15 mouse cellular contexts compared by ENCODE assay signal in genomic region chr11:43349564-43349963, GRCm38 (mm10).
DNase-seq lines count a peak whose midpoint lies in the region; ATAC-seq lines count a peak whose summit lies in the region.
"Had no signal": no experiment of that assay in that cellular context is flagged by ENCODE, and none has a peak within 500 bp of the region (broad histone marks: within the 10 kb centered on the region; RNA-seq: fewer than 3 reads in every experiment).

No protein-coding gene starts in this region.

- H3K9ac ChIP-seq in hindbrain, embryonic 16.5 days (ENCODE audit: low read depth, low read length): no peak overlapping the region
- no peak overlapping the region for H3K9ac ChIP-seq in neural tube, embryonic 15.5 days (replicated peaks)
- H3K9ac ChIP-seq: heart, embryonic 15.5 days; limb, embryonic 15.5 days had no signal

- no peaks in the 10 kb centered on the region for H3K9me3 ChIP-seq in hindbrain, embryonic 16.5 days (ENCODE audit: control insufficient read depth, low read length)
- no peaks in the 10 kb centered on the region for H3K9me3 ChIP-seq in hindbrain, embryonic 10.5 days
- no peaks in the 10 kb centered on the region for H3K9me3 ChIP-seq in neural tube, embryonic 15.5 days (replicated peaks)
- H3K9me3 ChIP-seq: G1E; heart, embryonic 15.5 days; limb, embryonic 15.5 days had no signal

- 57% methylated on average over 7 of the region's 7 CpGs for WGBS in hindbrain, embryonic 16.5 days
- WGBS in hindbrain, embryonic 10.5 days: 54% methylated on average over 7 of the region's 7 CpGs
- 60% methylated on average over 7 of the region's 7 CpGs for WGBS in neural tube, embryonic 15.5 days

- no peak for DNase-seq in hindbrain, embryonic 10.5 days (ENCODE audit: low spot score)
- DNase-seq in urinary bladder, postnatal 25 days (ENCODE audit: low spot score): peak; percentile 16
- no peak for DNase-seq in urinary bladder, postnatal 4 days (ENCODE audit: low spot score in 2 of 2)
- peak; percentile 12 for DNase-seq in heart, postnatal 4 days
- DNase-seq in retina, embryonic 14.5 days (ENCODE audit: low spot score): no peak
- DNase-seq: cerebellum, adult 11-12 months; retina, postnatal 1 day had no signal

- H3K27ac ChIP-seq in hindbrain, embryonic 16.5 days (ENCODE audit: low read depth, low read length): no peak overlapping the region
- no peak overlapping the region for H3K27ac ChIP-seq in hindbrain, embryonic 10.5 days
- H3K27ac ChIP-seq in neural tube, embryonic 15.5 days (replicated peaks): no peak overlapping the region
- H3K27ac ChIP-seq: heart, embryonic 15.5 days; limb, embryonic 15.5 days; stomach, postnatal 0 days had no signal

- H3K4me3 ChIP-seq in hindbrain, embryonic 16.5 days (ENCODE audit: low read length): no peak overlapping the region
- H3K4me3 ChIP-seq in hindbrain, embryonic 10.5 days: no peak overlapping the region
- H3K4me3 ChIP-seq in neural tube, embryonic 15.5 days (replicated peaks): no peak overlapping the region
- H3K4me3 ChIP-seq: erythroblast, embryonic 14.5 days; heart, embryonic 15.5 days; limb, embryonic 15.5 days had no signal

- no peaks in the 10 kb centered on the region for H3K36me3 ChIP-seq in hindbrain, embryonic 16.5 days (ENCODE audit: control insufficient read depth, insufficient read depth, low read length)
- H3K36me3 ChIP-seq in hindbrain, embryonic 10.5 days: no peaks in the 10 kb centered on the region
- no peaks in the 10 kb centered on the region for H3K36me3 ChIP-seq in neural tube, embryonic 15.5 days
- H3K36me3 ChIP-seq: G1E; heart, embryonic 15.5 days; limb, embryonic 15.5 days had no signal

- H3K27me3 ChIP-seq in hindbrain, embryonic 16.5 days (replicated peaks; ENCODE audit: control insufficient read depth, insufficient read depth, low read length): 0 out of 2 replicates have a peak, but pooled peaks cover 3% of the 10 kb centered on the region
- no peaks in the 10 kb centered on the region for H3K27me3 ChIP-seq in hindbrain, embryonic 10.5 days (ENCODE audit: insufficient read depth, poor library complexity, severe bottlenecking)
- no peaks in the 10 kb centered on the region for H3K27me3 ChIP-seq in neural tube, embryonic 15.5 days (replicated peaks)
- H3K27me3 ChIP-seq: heart, embryonic 15.5 days; limb, embryonic 15.5 days had no signal

- H3K4me1 ChIP-seq in hindbrain, embryonic 16.5 days (ENCODE audit: control insufficient read depth, insufficient read depth, low read depth, low read length): peaks cover 8% of the 10 kb centered on the region
- peaks cover 22% of the 10 kb centered on the region for H3K4me1 ChIP-seq in hindbrain, embryonic 10.5 days (replicated peaks)
- no peaks in the 10 kb centered on the region; the same call in 1 of the 2 replicates for H3K4me1 ChIP-seq in neural tube, embryonic 15.5 days
- H3K4me1 ChIP-seq: limb, embryonic 15.5 days had no signal

- no peak overlapping the region for H3K4me2 ChIP-seq in hindbrain, embryonic 16.5 days (ENCODE audit: low read length)
- no peak overlapping the region for H3K4me2 ChIP-seq in neural tube, embryonic 15.5 days
- H3K4me2 ChIP-seq: heart, embryonic 15.5 days; limb, embryonic 15.5 days had no signal

- ATAC-seq in hindbrain, embryonic 16.5 days: peak; percentile 1; the same call in 1 of the 2 replicates
- no peak for ATAC-seq in neural tube, embryonic 15.5 days (ENCODE audit: low FRiP score)
- no peak for ATAC-seq in erythroid progenitor cell, adult 5-6 weeks (replicated peaks; ENCODE audit: low FRiP score, poor library complexity, severe bottlenecking)

Comparison
In these comparisons a context has a peak if more than half of its experiments do, and no peak if none do; other contexts are left out.
1. DNase-seq: peak in urinary bladder, postnatal 25 days (single experiment) and heart, postnatal 4 days (single experiment); none in hindbrain, embryonic 10.5 days (single experiment), urinary bladder, postnatal 4 days (0 of 2) and retina, embryonic 14.5 days (single experiment).